Mouse (Mus musculus) c-Kit-positive CD71-negative TER-119-negative erythroid progenitor cells, embryonic 14.5 days (primary cell): ENCODE results near the gene Ensa.
"Not testable (repeated sequence)": the region's sequence is repeated elsewhere in the genome, so short reads cannot be mapped to it uniquely, and the experiment has no call there.

Source experiments
- DNase-seq: peaks from one replicate; pipeline ENCODE4 v3.0.0-alpha.2; 2013; ENCODE audit warnings: low read depth

Ensa gene

GRCm38 (mm10) chr3:95624628-95625503, at the start of gene Ensa:
TSS of gene Ensa (plus strand) at chr3:95624993.
- DNase-seq = peak; percentile 99

DNA sequence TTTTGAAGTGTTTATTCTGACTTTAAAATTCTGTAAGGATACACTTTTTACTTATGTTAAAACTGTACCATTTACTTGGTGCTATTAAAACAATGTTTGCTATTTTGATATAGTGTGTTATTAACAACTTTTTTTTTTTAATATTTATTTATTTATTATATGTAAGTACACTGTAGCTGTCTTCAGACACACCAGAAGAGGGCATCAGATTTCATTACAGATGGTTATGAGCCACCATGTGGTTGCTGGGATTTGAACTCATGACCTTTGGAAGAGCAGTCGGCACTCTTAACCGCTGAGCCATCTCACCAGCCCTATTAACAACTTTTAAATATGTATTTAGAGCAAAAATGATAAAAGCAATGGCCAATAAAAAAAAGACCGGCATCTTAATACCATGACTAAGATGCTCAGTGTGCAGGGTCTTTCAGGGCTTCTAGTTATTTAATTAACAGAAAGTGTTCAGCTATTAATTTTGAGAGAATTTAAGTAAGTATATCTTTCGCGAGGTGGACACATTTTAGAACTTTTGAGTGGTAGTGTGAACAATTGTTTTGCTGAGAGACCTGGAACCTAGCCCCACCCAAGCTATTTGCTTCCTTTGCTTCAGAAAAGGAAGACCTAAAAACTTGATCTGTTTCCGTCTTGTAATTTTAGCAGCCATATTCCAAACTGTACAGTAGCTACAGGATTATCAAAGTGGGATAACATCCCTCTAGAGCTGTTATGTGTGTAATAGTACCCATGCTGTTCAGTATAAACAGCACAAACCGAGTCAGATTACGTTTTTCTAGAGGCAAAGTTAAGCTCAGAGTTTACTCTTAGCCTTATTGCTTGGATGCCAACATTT, 36.8 kb upstream of the Ensa start:
- DNase-seq = no peak

DNA sequence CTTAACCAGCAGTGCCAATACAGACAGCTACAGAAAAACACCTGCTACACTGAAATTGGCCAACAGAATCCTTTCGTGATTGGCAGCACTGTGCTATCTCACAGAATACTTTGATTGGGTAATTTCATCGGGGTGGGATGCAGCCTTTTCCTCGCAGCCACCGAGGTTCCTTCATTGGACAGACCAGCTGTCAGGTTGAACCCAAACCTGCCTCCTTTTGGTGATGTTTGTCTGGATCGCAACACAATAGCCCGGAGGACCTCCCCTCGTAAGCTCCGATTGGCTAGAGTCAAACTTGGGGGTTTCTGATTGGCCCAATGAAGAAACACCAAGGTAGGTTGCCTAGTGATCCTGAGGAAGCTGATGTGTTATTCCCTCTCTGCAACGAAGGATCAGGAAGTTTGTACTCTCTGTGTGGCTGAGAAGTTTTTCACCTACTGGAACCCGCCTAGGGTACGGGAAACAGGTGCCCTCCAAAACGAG, 36.1 kb upstream of the Ensa start, which contains the start of gene Golph3l:
Gene Golph3l, plus strand, starts transcription at position 331 of the 483 bp plus-strand sequence.
- DNase-seq = peak; percentile 93

- DNase-seq = no peak
These were observed 26.1 kb upstream of the Ensa start for GRCm38 (mm10) chr3:95598734-95599133.

- DNase-seq = no peak
These were observed 23.5 kb upstream of the Ensa start for GRCm38 (mm10) chr3:95601287-95601686.

- DNase-seq = no peak
These were observed 18.7 kb upstream of the Ensa start for GRCm38 (mm10) chr3:95606096-95606495.

- no peak for DNase-seq
These were observed 15.6 kb upstream of the Ensa start for GRCm38 (mm10) chr3:95609195-95609594.

GRCm38 (mm10) chr3:95613996-95614395, 10.8 kb upstream of the Ensa start:
- no peak for DNase-seq

DNA sequence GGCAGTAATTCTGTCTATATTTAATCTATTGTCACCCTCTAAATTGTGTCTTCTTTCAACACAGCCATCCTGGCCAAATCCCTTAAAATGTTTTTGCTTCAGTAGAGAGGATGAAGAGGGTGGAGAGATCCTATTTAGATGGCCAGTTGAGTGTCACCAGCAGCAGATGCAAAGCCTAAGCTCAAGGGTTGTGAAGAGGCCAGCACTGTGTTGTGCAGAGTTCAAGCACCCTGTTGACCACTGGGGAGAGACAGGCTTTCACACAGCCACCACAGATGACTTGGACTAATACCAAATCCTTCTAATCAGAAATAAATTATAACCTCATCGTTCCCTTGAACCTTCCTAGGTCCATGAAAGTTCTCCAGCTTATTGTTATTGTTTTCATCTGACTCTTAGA, 6.3 kb upstream of the Ensa start:
- no peak for DNase-seq

DNA sequence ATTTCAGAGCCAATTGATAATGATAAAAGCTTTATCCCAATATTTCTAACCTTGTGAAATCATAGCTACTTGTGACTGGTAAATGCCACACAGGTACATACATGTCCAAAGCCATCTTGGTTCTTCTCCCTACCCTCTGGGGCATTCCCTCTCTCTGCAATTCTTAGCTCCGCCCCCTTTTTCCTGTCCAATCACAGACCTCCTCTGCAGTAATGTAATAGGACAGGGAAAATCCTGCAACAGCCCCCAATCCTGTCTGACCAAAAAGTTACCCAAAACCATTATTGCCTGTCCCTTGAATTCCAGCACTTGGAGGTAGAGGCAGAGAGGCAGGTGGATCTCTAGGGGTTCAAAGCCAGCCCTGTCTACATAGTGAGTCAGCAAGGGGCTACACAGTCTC, 3.6 kb upstream of the Ensa start:
- DNase-seq = no peak

- DNase-seq = not testable (repeated sequence)
These were observed 2.4 kb upstream of the Ensa start for GRCm38 (mm10) chr3:95622421-95622820.

DNA sequence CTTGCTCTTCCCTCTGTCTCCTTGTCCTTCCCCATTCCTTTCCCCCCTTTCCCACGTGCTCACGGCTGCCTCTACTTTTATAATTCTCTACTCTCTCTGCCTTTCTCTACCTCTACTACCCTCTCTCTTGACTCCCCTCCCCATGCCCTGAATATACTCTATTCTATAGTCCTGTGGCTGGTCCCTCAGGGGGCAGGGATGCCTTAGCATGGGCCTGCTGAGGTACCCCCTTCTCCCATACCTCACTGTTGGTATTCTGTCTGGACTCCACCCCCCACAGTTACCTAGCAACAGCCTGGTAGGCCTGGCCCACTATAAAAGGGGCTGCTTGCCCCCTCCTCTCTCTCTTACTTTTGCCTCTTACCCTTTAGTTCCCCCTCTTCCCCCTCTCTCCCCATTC, 1.2 kb upstream of the Ensa start:
- no peak for DNase-seq

DNA sequence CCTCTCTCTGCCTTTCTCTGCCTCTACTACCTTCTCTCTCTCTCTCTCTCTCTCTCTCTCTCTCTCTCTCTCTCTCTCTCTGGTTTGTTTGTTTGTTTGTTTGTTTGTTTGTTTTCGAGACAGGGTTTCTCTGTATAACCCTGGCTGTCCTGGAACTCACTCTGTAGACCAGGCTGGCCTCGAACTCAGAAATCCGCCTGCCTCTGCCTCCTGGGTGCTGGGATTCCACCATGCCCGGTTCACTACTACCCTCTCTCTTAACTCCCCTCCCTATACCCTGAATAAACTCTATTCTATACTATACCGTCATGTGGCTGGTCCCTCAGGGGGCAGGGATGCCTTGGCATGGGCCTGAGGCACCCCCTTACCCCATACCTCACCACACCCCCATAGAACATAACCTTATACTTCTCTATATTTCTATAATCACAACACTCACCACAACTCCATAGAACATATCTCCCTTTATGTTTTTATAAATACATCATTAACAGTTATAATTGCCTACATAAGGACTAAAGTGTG, 740 bp upstream of the Ensa start:
- not testable (repeated sequence) for DNase-seq

DNA sequence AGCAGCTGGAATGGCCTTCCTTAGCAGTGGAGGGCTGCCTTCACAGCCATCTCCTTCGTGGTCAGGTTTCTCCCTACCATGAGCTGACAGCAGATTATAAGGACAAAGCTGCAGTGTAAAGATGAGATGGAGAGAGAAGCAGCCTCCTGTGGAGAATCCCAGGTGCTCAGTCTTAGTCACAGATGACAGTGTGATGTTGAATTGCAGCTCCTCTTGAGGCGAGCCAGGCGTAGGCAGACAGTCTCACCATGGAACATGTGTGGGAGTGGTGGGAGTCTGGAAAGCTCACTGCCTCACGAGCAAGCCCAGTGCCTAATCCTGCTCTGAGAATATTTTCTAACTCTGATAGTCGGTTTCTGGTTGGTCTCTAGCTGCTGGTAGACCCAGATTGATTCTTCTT, 3.0 kb downstream of the Ensa start:
- no peak for DNase-seq

GRCm38 (mm10) chr3:95629755-95630154, 5.0 kb downstream of the Ensa start:
- no peak for DNase-seq

- no peak for DNase-seq
These were observed 6.1 kb downstream of the Ensa start for GRCm38 (mm10) chr3:95630856-95631255.

DNA sequence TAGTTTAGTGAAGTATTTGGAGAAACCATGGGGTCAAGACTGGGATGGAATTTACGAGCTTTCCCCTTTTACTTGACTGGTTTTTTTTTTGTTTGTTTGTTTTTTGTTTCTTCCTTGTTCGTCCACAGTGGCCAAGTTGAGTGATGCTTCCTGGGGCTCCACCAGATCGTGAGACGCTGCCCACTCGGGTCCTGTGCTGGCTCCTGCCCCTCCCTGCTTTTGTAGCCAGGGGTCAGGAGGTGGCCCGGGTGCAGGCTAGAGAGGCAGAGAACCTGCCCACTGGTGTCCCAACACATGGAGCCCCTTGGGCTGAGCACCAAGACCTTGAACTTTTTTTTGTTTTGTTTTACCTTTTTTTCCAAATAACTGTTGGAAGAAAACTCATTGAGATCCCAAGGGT, 6.5 kb downstream of the Ensa start:
- no peak for DNase-seq

- DNase-seq = no peak
These were observed 8.1 kb downstream of the Ensa start for GRCm38 (mm10) chr3:95632648-95633588.

- DNase-seq = no peak
These were observed 10.8 kb downstream of the Ensa start for GRCm38 (mm10) chr3:95635636-95636035.

- DNase-seq = no peak
These were observed 11.3 kb downstream of the Ensa start for GRCm38 (mm10) chr3:95636072-95636471.

GRCm38 (mm10) chr3:95639694-95640093, 14.9 kb downstream of the Ensa start:
- DNase-seq = no peak
